ENCODE assay signal across 14 mouse cellular contexts in genomic region chr2:30833644-30834043, GRCm38 (mm10). TPM values are rescaled to one million over a fixed set of nuclear protein-coding genes. Genes with fewer than 3 reads are reported as not detected.
A peak's percentile ranks its signal among the peaks of the same experiment; 100 is the strongest.
DNase-seq lines count a peak whose midpoint lies in the region; ATAC-seq and TF ChIP-seq lines count a peak whose summit lies in the region.
"Had no signal": no experiment of that assay in that cellular context is flagged by ENCODE, and none has a peak within 500 bp of the region (broad histone marks: within the 10 kb centered on the region; RNA-seq: fewer than 3 reads in every experiment).

No protein-coding gene starts in this region.

- peak overlapping the region; percentile 66 for H3K27ac ChIP-seq in gastrocnemius, adult 2 months
- peak overlapping the region; percentile 38; the same call in 1 of the 2 replicates for H3K27ac ChIP-seq in kidney, embryonic 15.5 days
- peak overlapping the region; percentile 97 for H3K27ac ChIP-seq in embryonic facial prominence, embryonic 13.5 days
- 0 out of 2 replicates have a peak overlapping the region, but pooled peaks have one; percentile 63 for H3K27ac ChIP-seq in neural tube, embryonic 11.5 days (ENCODE audit: low read depth, low read length)
- H3K27ac ChIP-seq: midbrain, embryonic 12.5 days had no signal

- H3K4me1 ChIP-seq in kidney, embryonic 15.5 days = peaks cover 39% of the 10 kb centered on the region
- H3K4me1 ChIP-seq in embryonic facial prominence, embryonic 13.5 days = peaks cover 59% of the 10 kb centered on the region
- H3K4me1 ChIP-seq in neural tube, embryonic 11.5 days (ENCODE audit: control insufficient read depth, insufficient read depth, low read length) = peaks cover 8% of the 10 kb centered on the region

- intact Hi-C loops in gastrocnemius, adult 2 months (cut with DNase I) = loop anchor here (5.0 kb wide), 1 partner anchor 99 kb away; no protein-coding TSS in a partner anchor

- no peak for TF ChIP-seq CTCF in gastrocnemius, adult 2 months (IDR thresholded peaks at IDR 0.05)

- no peak overlapping the region for H3K4me3 ChIP-seq in gastrocnemius, adult 2 months
- H3K4me3 ChIP-seq in kidney, embryonic 15.5 days (replicated peaks) = no peak overlapping the region
- peak overlapping the region; percentile 4; the same call in 1 of the 2 replicates for H3K4me3 ChIP-seq in embryonic facial prominence, embryonic 13.5 days
- H3K4me3 ChIP-seq in neural tube, embryonic 11.5 days (ENCODE audit: low read depth, low read length) = no peak overlapping the region
- H3K4me3 ChIP-seq: midbrain, embryonic 12.5 days had no signal

- no peak overlapping the region for H3K4me2 ChIP-seq in kidney, embryonic 15.5 days
- H3K4me2 ChIP-seq in embryonic facial prominence, embryonic 13.5 days = peak overlapping the region; percentile 46
- no peak overlapping the region for H3K4me2 ChIP-seq in neural tube, embryonic 11.5 days (ENCODE audit: low read depth)
- H3K4me2 ChIP-seq: midbrain, embryonic 12.5 days had no signal

- no peaks in the 10 kb centered on the region for H3K27me3 ChIP-seq in kidney, embryonic 15.5 days
- no peaks in the 10 kb centered on the region for H3K27me3 ChIP-seq in embryonic facial prominence, embryonic 13.5 days
- H3K27me3 ChIP-seq in neural tube, embryonic 11.5 days (ENCODE audit: control insufficient read depth, insufficient read depth, low read length) = no peaks in the 10 kb centered on the region
- H3K27me3 ChIP-seq: midbrain, embryonic 12.5 days had no signal

- H3K9me3 ChIP-seq in kidney, embryonic 15.5 days (replicated peaks) = no peaks in the 10 kb centered on the region
- H3K9me3 ChIP-seq in embryonic facial prominence, embryonic 13.5 days = no peaks in the 10 kb centered on the region
- no peaks in the 10 kb centered on the region for H3K9me3 ChIP-seq in neural tube, embryonic 11.5 days (ENCODE audit: control insufficient read depth, low read length)
- H3K9me3 ChIP-seq: midbrain, embryonic 12.5 days had no signal

- ATAC-seq in kidney, embryonic 15.5 days (replicated peaks; ENCODE audit: low FRiP score) = no peak
- peak; percentile 38; the same call in 1 of the 2 replicates for ATAC-seq in embryonic facial prominence, embryonic 13.5 days (ENCODE audit: insufficient number of reproducible peaks, insufficient read depth, low FRiP score, low TSS enrichment, low read depth)
- no peak for ATAC-seq in neural tube, embryonic 11.5 days (ENCODE audit: insufficient read depth, low FRiP score, low TSS enrichment)
- ATAC-seq: liver, postnatal 0 days had no signal

- 23% methylated on average over 5 of the region's 5 CpGs for WGBS in kidney, embryonic 15.5 days
- WGBS in embryonic facial prominence, embryonic 13.5 days = 18% methylated on average over 5 of the region's 5 CpGs
- WGBS in neural tube, embryonic 11.5 days = 50% methylated on average over 5 of the region's 5 CpGs

- no peak overlapping the region for H3K9ac ChIP-seq in kidney, embryonic 15.5 days
- H3K9ac ChIP-seq in embryonic facial prominence, embryonic 13.5 days = peak overlapping the region; percentile 36; the same call in 1 of the 2 replicates
- no peak overlapping the region for H3K9ac ChIP-seq in neural tube, embryonic 11.5 days (ENCODE audit: low read length)
- H3K9ac ChIP-seq: liver, postnatal 0 days; midbrain, embryonic 12.5 days had no signal

- peak; percentile 47 for DNase-seq in gastrocnemius, adult 2 months
- no peak for DNase-seq in gastrocnemius, postnatal 10 days
- DNase-seq in kidney, adult 11 months = no peak
- no peak for DNase-seq in neural tube, embryonic 11.5 days (ENCODE audit: low spot score)
- no peak for DNase-seq in spleen, adult 18-20 months
- no peak for DNase-seq in urinary bladder, postnatal 10 days (ENCODE audit: low spot score)
- DNase-seq: adrenal gland, postnatal 14 days; cerebellum, adult 18-20 months; liver, postnatal 0 days; thymus, postnatal 14 days had no signal

- no peaks in the 10 kb centered on the region for H3K36me3 ChIP-seq in kidney, embryonic 15.5 days
- H3K36me3 ChIP-seq in embryonic facial prominence, embryonic 13.5 days = no peaks in the 10 kb centered on the region
- H3K36me3 ChIP-seq in neural tube, embryonic 11.5 days (ENCODE audit: control insufficient read depth, insufficient read depth, low read length) = no peaks in the 10 kb centered on the region
- H3K36me3 ChIP-seq: midbrain, embryonic 12.5 days had no signal

RNA-seq across cellular contexts. Expression of gene Prrx2, which starts 1.1 kb away (rescaled TPM):
- total RNA-seq in gastrocnemius, adult 2 months (2021) = 1 to 10 TPM; 1.2 to 4.2 TPM
- 1 to 10 TPM; 4.3 to 4.8 TPM for total RNA-seq in gastrocnemius, postnatal 10 days (2021)
- polyA plus RNA-seq in kidney, embryonic 15.5 days (2015; fragmentation: Nextera tagmentation; extraction: Ambion mirVana) = 10.6 and 10.9 TPM in 2 replicates
- polyA plus RNA-seq in embryonic facial prominence, embryonic 13.5 days (2015; fragmentation: Nextera tagmentation; extraction: Ambion mirVana) = 103 and 107 TPM in 2 replicates
- 8.9 and 13.8 TPM in 2 replicates for polyA plus RNA-seq in neural tube, embryonic 11.5 days (2014; fragmentation: Nextera tagmentation; extraction: Ambion mirVana)
- total RNA-seq: hematopoietic stem cell, adult 5-6 weeks had no signal

RNA-seq across cellular contexts. Expression of gene Asb6, which starts 3.5 kb away (rescaled TPM):
- total RNA-seq in gastrocnemius, adult 2 months (2021) = 1 to 10 TPM; 7.0 TPM
- total RNA-seq in gastrocnemius, postnatal 10 days (2021) = 1 to 10 TPM; 8.9 to 9.0 TPM
- 35.5 and 38.3 TPM in 2 replicates for polyA plus RNA-seq in kidney, embryonic 15.5 days (2015; fragmentation: Nextera tagmentation; extraction: Ambion mirVana)
- 39.5 and 47.3 TPM in 2 replicates for polyA plus RNA-seq in embryonic facial prominence, embryonic 13.5 days (2015; fragmentation: Nextera tagmentation; extraction: Ambion mirVana)
- 32.3 and 36.9 TPM in 2 replicates for polyA plus RNA-seq in neural tube, embryonic 11.5 days (2014; fragmentation: Nextera tagmentation; extraction: Ambion mirVana)

RNA-seq across cellular contexts. Expression of gene Ntmt1, which starts 26.0 kb away (rescaled TPM):
- total RNA-seq in gastrocnemius, adult 2 months (2021) = 10 to 100 TPM; 14.3 to 15.6 TPM
- 10 to 100 TPM; 20.1 to 22.8 TPM for total RNA-seq in gastrocnemius, postnatal 10 days (2021)
- polyA plus RNA-seq in kidney, embryonic 15.5 days (2015; fragmentation: Nextera tagmentation; extraction: Ambion mirVana) = 82.6 and 96.6 TPM in 2 replicates
- 94.9 and 105 TPM in 2 replicates for polyA plus RNA-seq in embryonic facial prominence, embryonic 13.5 days (2015; fragmentation: Nextera tagmentation; extraction: Ambion mirVana)
- 110 and 111 TPM in 2 replicates for polyA plus RNA-seq in neural tube, embryonic 11.5 days (2014; fragmentation: Nextera tagmentation; extraction: Ambion mirVana)

RNA-seq across cellular contexts. Expression of gene 1700001O22Rik, which starts 30.2 kb away (rescaled TPM):
- 10 to 100 TPM in 1 of 2 experiments, under 1 TPM in 1; 0.33 to 22.0 TPM for total RNA-seq in gastrocnemius, adult 2 months (2021)
- total RNA-seq in gastrocnemius, postnatal 10 days (2021) = 1 to 10 TPM in 1 of 2 experiments, under 1 TPM in 1; 0.33 to 1.1 TPM
- polyA plus RNA-seq in kidney, embryonic 15.5 days (2015; fragmentation: Nextera tagmentation; extraction: Ambion mirVana) = 3.5 TPM in 2 replicates
- 2.8 and 2.9 TPM in 2 replicates for polyA plus RNA-seq in embryonic facial prominence, embryonic 13.5 days (2015; fragmentation: Nextera tagmentation; extraction: Ambion mirVana)
- 1.8 and 2.5 TPM in 2 replicates for polyA plus RNA-seq in neural tube, embryonic 11.5 days (2014; fragmentation: Nextera tagmentation; extraction: Ambion mirVana)
- polyA plus RNA-seq: liver, postnatal 0 days had no signal

Comparison
In these comparisons a context has a peak if more than half of its experiments do, and no peak if none do; other contexts are left out.
1. H3K27ac ChIP-seq: peak in every context shown above with its lines; median percentile 97 in embryonic facial prominence, embryonic 13.5 days; 66 in gastrocnemius, adult 2 months; 63 in neural tube, embryonic 11.5 days; 38 in kidney, embryonic 15.5 days.